Mouse (Mus musculus): ENCODE measurements at regions not wholly inside any gene's neighbourhood (a gene's known extent, or its start where the extent isn't known, plus 50 kb on each side); places are given as distances from the start of the nearest gene placed in this dataset.

DNA sequence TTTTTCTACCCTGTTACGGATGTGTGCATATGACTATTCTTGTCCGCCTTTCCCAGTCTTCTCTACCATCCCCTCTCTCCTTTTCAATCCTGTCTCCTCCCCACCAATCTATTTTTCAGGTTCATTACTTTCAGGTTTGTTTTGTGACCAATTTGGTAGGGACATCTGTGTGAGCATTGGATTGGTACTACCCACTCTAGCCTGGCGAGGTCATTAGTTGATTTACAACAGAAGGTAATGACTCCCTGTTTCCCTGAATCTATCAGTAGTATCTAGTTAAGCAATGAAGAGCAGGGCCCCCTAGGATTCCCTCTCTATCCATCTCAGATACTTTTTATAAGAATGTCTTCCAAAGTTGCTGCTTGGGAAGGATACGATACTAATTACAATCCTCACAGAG, 143.5 kb upstream of the Spef2 start:
- TF ChIP-seq EP300 (IDR thresholded peaks at IDR 0.05; ENCODE audit: low read depth in 1 of 2, low read length in 2 of 2) (no peak), MAFK (IDR thresholded peaks at IDR 0.05; ENCODE audit: borderline replicate concordance, low read depth, low read length) (no peak), CHD1 (IDR thresholded peaks at IDR 0.05; ENCODE audit: low read depth, low read length) (no peak), USF2 (IDR thresholded peaks at IDR 0.05; ENCODE audit: borderline replicate concordance in 1 of 2, insufficient read depth in 1 of 2, low read depth in 1 of 2, low read length in 2 of 2) (no peak), POLR2A (IDR thresholded peaks at IDR 0.05; ENCODE audit: control insufficient read depth in 1 of 2, insufficient read depth in 1 of 2, low read depth in 1 of 2, low read length in 2 of 2, poor library complexity in 1 of 2) (no peak), CTCF (IDR thresholded peaks at IDR 0.05 in 2 of 3, conservative IDR thresholded peaks at IDR 0.05 in 1 of 3; ENCODE audit: control insufficient read depth in 1 of 3, insufficient read depth in 1 of 3, low read depth in 2 of 3, low read length in 3 of 3, poor library complexity in 1 of 3, severe bottlenecking in 1 of 3) (no peak), RAD21 (IDR thresholded peaks at IDR 0.05; ENCODE audit: low read depth, low read length) (no peak)

Data from MEL (cell line).